Mouse (Mus musculus) stomach, embryonic 16.5 days (tissue): ENCODE data around the gene Hoxd9. TPM values are rescaled to one million over a fixed set of nuclear protein-coding genes. Genes with fewer than 3 reads are reported as not detected.
A peak's percentile ranks its signal among the peaks of the same experiment; 100 is the strongest.

Source experiments
- ATAC-seq: fragments of 200-750 bp; cut with Nextera tagmentation; 2 replicates; pipeline ENCODE4 v1.8.0; 2017; ENCODE audit warnings: moderate number of reproducible peaks, moderate TSS enrichment; ENCODE audit not compliant: insufficient read depth, low FRiP score
- H3K27ac ChIP-seq: fragments of 300-500 bp; sonication (generic); 2 replicates; pipeline ENCODE4 v1.5.1; 2014; ENCODE audit warnings: low read length
- H3K27me3 ChIP-seq: fragments of 300-500 bp; sonication (generic); 2 replicates; pipeline ENCODE4 v1.6.1; 2014; ENCODE audit warnings: low read length, control low read depth, mixed read lengths; ENCODE audit not compliant: control insufficient read depth, insufficient read depth
- H3K36me3 ChIP-seq: fragments of 300-500 bp; sonication (generic); 2 replicates; pipeline ENCODE4 v1.6.1; 2014; ENCODE audit warnings: low read length; ENCODE audit not compliant: control insufficient read depth, insufficient read depth
- H3K4me1 ChIP-seq: fragments of 300-500 bp; sonication (generic); 2 replicates; pipeline ENCODE4 v1.6.1; 2014; ENCODE audit warnings: low read length, control low read depth, mixed read lengths; ENCODE audit not compliant: control insufficient read depth, insufficient read depth
- H3K4me2 ChIP-seq: fragments of 300-500 bp; sonication (generic); 2 replicates; pipeline ENCODE4 v1.6.1; 2014; ENCODE audit warnings: low read depth, low read length, mixed read lengths
- H3K4me3 ChIP-seq: fragments of 300-500 bp; sonication (generic); replicated peaks from 2 replicates; pipeline ENCODE4 v1.5.1; 2014; ENCODE audit warnings: mild to moderate bottlenecking, low read length
- H3K9ac ChIP-seq: fragments of 300-500 bp; sonication (generic); 2 replicates; pipeline ENCODE4 v1.6.1; 2014; ENCODE audit warnings: low read length
- H3K9me3 ChIP-seq: fragments of 300-500 bp; sonication (generic); replicated peaks from 2 replicates; pipeline ENCODE4 v1.6.1; 2016; ENCODE audit warnings: low read length, control low read depth; ENCODE audit not compliant: control insufficient read depth
- WGBS: fragments of 180-500 bp; shearing (Covaris S2); extraction: QIAGEN DNeasy Blood & Tissue Kit; methylation state at CpG from one replicate; pipeline ENCODE4 v1.1.7; 2014; 5-methylcytosine and 5-hydroxymethylcytosine counted together
- polyA plus RNA-seq: library from polyadenylated mRNA; unstranded; fragments of >200 nt; fragmentation: Nextera tagmentation; extraction: Ambion mirVana; gene quantifications from 2 replicates; pipeline ENCODE4 v1.2.1, GENCODE M21; 2015

Hoxd9 gene
- polyA plus RNA-seq, 1 experiment from 2014 or later = 0.53 TPM

- Histone ChIP-seq H3K9ac (no peak overlapping the region), H3K9me3 (no peaks in the 10 kb centered on the region), H3K4me3 (0 out of 2 replicates have a peak overlapping the region, but pooled peaks have one; percentile 10), H3K4me1 (no peaks in the 10 kb centered on the region), H3K27ac (no peak overlapping the region; the same call in 1 of the 2 replicates), H3K27me3 (peaks cover 91% of the 10 kb centered on the region), H3K36me3 (no peaks in the 10 kb centered on the region), H3K4me2 (no peak overlapping the region)
- ATAC-seq = no peak
- 10% methylated on average over 6 of the region's 6 CpGs for WGBS
These were observed 36.2 kb downstream of the Hoxd9 start for GRCm38 (mm10) chr2:74733765-74734164.

- H3K4me3 ChIP-seq = peak overlapping the region; percentile 5; the same call in 1 of the 2 replicates
- H3K4me2 ChIP-seq = no peak overlapping the region
- no peaks in the 10 kb centered on the region for H3K4me1 ChIP-seq
- no peaks in the 10 kb centered on the region for H3K36me3 ChIP-seq
- no peaks in the 10 kb centered on the region for H3K9me3 ChIP-seq
- WGBS = 7% methylated on average over 13 of the region's 13 CpGs
- H3K27ac ChIP-seq = no peak overlapping the region
- peaks cover 91% of the 10 kb centered on the region for H3K27me3 ChIP-seq
- H3K9ac ChIP-seq = no peak overlapping the region
- ATAC-seq = no peak
These were observed 36.9 kb downstream of the Hoxd9 start for GRCm38 (mm10) chr2:74734451-74734850.

GRCm38 (mm10) chr2:74734996-74735811, 37.7 kb downstream of the Hoxd9 start:
- ATAC-seq = no peak
- H3K4me2 ChIP-seq = 0 out of 2 replicates have a peak overlapping the region, but pooled peaks have one; percentile 28
- peaks cover 89% of the 10 kb centered on the region for H3K27me3 ChIP-seq
- H3K4me3 ChIP-seq = peak overlapping the region; percentile 22
- no peak overlapping the region for H3K27ac ChIP-seq
- H3K9ac ChIP-seq = no peak overlapping the region
- H3K9me3 ChIP-seq = no peaks in the 10 kb centered on the region
- H3K36me3 ChIP-seq = no peaks in the 10 kb centered on the region
- 5% methylated on average over 27 of the region's 27 CpGs for WGBS
- H3K4me1 ChIP-seq = no peaks in the 10 kb centered on the region

GRCm38 (mm10) chr2:74735851-74736687, 38.5 kb downstream of the Hoxd9 start:
- no peaks in the 10 kb centered on the region for H3K4me1 ChIP-seq
- no peak for ATAC-seq

GRCm38 (mm10) chr2:74736688-74737577, 39.4 kb downstream of the Hoxd9 start:
- WGBS = 6% methylated on average over 15 of the region's 15 CpGs
- no peaks in the 10 kb centered on the region for H3K36me3 ChIP-seq
- H3K4me1 ChIP-seq = no peaks in the 10 kb centered on the region
- no peak overlapping the region for H3K9ac ChIP-seq
- ATAC-seq = no peak
- H3K4me3 ChIP-seq = 0 out of 2 replicates have a peak overlapping the region, but pooled peaks have one; percentile 22
- no peak overlapping the region for H3K27ac ChIP-seq
- H3K9me3 ChIP-seq = no peaks in the 10 kb centered on the region
- no peak overlapping the region; the same call in 1 of the 2 replicates for H3K4me2 ChIP-seq
- peaks cover 91% of the 10 kb centered on the region for H3K27me3 ChIP-seq

More at GRCm38 (mm10) chr2:74735851-74736687, 38.5 kb downstream of the Hoxd9 start:
- WGBS = 2% methylated on average over 42 of the region's 42 CpGs
- H3K9ac ChIP-seq = no peak overlapping the region
- peaks cover 90% of the 10 kb centered on the region for H3K27me3 ChIP-seq
- no peaks in the 10 kb centered on the region for H3K9me3 ChIP-seq
- no peak overlapping the region for H3K27ac ChIP-seq
- H3K4me3 ChIP-seq = peak overlapping the region; percentile 22
- no peaks in the 10 kb centered on the region for H3K36me3 ChIP-seq
- peak overlapping the region; percentile 28 for H3K4me2 ChIP-seq

GRCm38 (mm10) chr2:74737578-74738070, 40.1 kb downstream of the Hoxd9 start:
- H3K4me3 ChIP-seq = no peak overlapping the region

GRCm38 (mm10) chr2:74738623-74739475, 41.3 kb downstream of the Hoxd9 start:
- 0 out of 2 replicates have a peak overlapping the region, but pooled peaks have one; percentile 5 for H3K4me3 ChIP-seq

More at GRCm38 (mm10) chr2:74737578-74738070, 40.1 kb downstream of the Hoxd9 start:
- peaks cover 86% of the 10 kb centered on the region for H3K27me3 ChIP-seq
- no peak overlapping the region for H3K9ac ChIP-seq
- 17% methylated on average over 7 of the region's 7 CpGs for WGBS
- no peaks in the 10 kb centered on the region for H3K4me1 ChIP-seq
- ATAC-seq = no peak
- no peak overlapping the region for H3K27ac ChIP-seq
- H3K36me3 ChIP-seq = no peaks in the 10 kb centered on the region
- no peaks in the 10 kb centered on the region for H3K9me3 ChIP-seq
- H3K4me2 ChIP-seq = no peak overlapping the region

GRCm38 (mm10) chr2:74739476-74739800, 41.9 kb downstream of the Hoxd9 start:
- H3K36me3 ChIP-seq = no peaks in the 10 kb centered on the region
- H3K4me3 ChIP-seq = no peak overlapping the region
- H3K27me3 ChIP-seq = peaks cover 87% of the 10 kb centered on the region
- no peak for ATAC-seq
- no peak overlapping the region for H3K4me2 ChIP-seq
- H3K9ac ChIP-seq = no peak overlapping the region
- H3K9me3 ChIP-seq = no peaks in the 10 kb centered on the region
- 25% methylated on average over 2 of the region's 2 CpGs for WGBS
- no peak overlapping the region for H3K27ac ChIP-seq
- H3K4me1 ChIP-seq = no peaks in the 10 kb centered on the region

More at GRCm38 (mm10) chr2:74738623-74739475, 41.3 kb downstream of the Hoxd9 start:
- 3% methylated on average over 20 of the region's 20 CpGs for WGBS
- no peak overlapping the region for H3K9ac ChIP-seq
- H3K27me3 ChIP-seq = peaks cover 85% of the 10 kb centered on the region
- no peak for ATAC-seq
- H3K4me1 ChIP-seq = no peaks in the 10 kb centered on the region
- H3K4me2 ChIP-seq = 0 out of 2 replicates have a peak overlapping the region, but pooled peaks have one; percentile 1
- H3K9me3 ChIP-seq = no peaks in the 10 kb centered on the region
- no peaks in the 10 kb centered on the region for H3K36me3 ChIP-seq
- H3K27ac ChIP-seq = no peak overlapping the region
